Comparison of ENCODE assay signal across 12 mouse cellular contexts in the genomic region with DNA sequence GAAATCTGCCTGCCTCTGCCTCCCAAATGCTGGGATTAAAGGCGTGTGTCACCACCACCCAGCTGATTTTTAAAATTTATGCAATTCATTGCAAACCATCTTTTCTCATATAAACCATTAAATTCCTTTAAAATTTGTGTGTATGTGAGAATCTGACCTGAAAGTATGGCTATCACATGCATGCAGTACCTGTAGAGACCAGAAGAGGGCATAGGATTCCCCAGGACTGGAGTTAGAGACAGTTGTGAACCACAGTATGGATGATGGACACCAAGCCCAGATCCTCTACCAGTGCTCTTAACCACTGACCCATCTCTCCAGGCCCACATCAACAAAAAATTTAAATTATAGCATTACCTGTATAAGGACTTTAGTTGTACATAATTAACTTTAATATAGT. TPM values are rescaled to one million over a fixed set of nuclear protein-coding genes. Genes with fewer than 3 reads are reported as not detected.
DNase-seq lines count a peak whose midpoint lies in the region; ATAC-seq and TF ChIP-seq lines count a peak whose summit lies in the region.
"Had no signal": no experiment of that assay in that cellular context is flagged by ENCODE, and none has a peak within 500 bp of the region (broad histone marks: within the 10 kb centered on the region; RNA-seq: fewer than 3 reads in every experiment).

No protein-coding gene starts in this region.

- H3K36me3 ChIP-seq in heart, postnatal 0 days (replicated peaks; ENCODE audit: control insufficient read depth, insufficient read depth, low read length) = no peaks in the 10 kb centered on the region
- no peaks in the 10 kb centered on the region for H3K36me3 ChIP-seq in midbrain, postnatal 0 days (ENCODE audit: insufficient read depth, low read length)
- H3K36me3 ChIP-seq in midbrain, embryonic 16.5 days (ENCODE audit: control insufficient read depth, insufficient read depth, low read length) = no peaks in the 10 kb centered on the region
- H3K36me3 ChIP-seq: heart, embryonic 15.5 days; neural tube, embryonic 12.5 days had no signal

- no peaks in the 10 kb centered on the region for H3K27me3 ChIP-seq in heart, postnatal 0 days (ENCODE audit: control insufficient read depth, insufficient read depth, low read length)
- H3K27me3 ChIP-seq in midbrain, postnatal 0 days (ENCODE audit: insufficient read depth, low read length) = no peaks in the 10 kb centered on the region
- H3K27me3 ChIP-seq in midbrain, embryonic 16.5 days (ENCODE audit: control insufficient read depth, insufficient read depth, low read depth, low read length) = no peaks in the 10 kb centered on the region
- H3K27me3 ChIP-seq: heart, embryonic 15.5 days; neural tube, embryonic 12.5 days had no signal

- no peak for ATAC-seq in heart, postnatal 0 days (ENCODE audit: insufficient read depth, low read depth)
- ATAC-seq in midbrain, postnatal 0 days (ENCODE audit: low FRiP score) = no peak
- no peak for ATAC-seq in midbrain, embryonic 16.5 days
- no peak for ATAC-seq in erythroblast, adult 5-6 weeks (replicated peaks; ENCODE audit: low FRiP score, poor library complexity, severe bottlenecking)
- ATAC-seq in megakaryocyte, adult 5-6 weeks (ENCODE audit: poor library complexity, severe bottlenecking) = no peak

- no peak for TF ChIP-seq EP300 in heart, postnatal 0 days (IDR thresholded peaks at IDR 0.05; ENCODE audit: low read depth)

- no peak overlapping the region for H3K27ac ChIP-seq in heart, postnatal 0 days (ENCODE audit: low read depth)
- H3K27ac ChIP-seq in midbrain, postnatal 0 days (ENCODE audit: low read depth, low read length) = no peak overlapping the region
- no peak overlapping the region for H3K27ac ChIP-seq in midbrain, embryonic 16.5 days (ENCODE audit: low read length)
- H3K27ac ChIP-seq: heart, embryonic 15.5 days; neural tube, embryonic 12.5 days had no signal

- no peak for DNase-seq in heart, postnatal 0 days (ENCODE audit: low spot score)
- DNase-seq in heart, adult 9 months (ENCODE audit: low spot score in 2 of 2) = no peak
- DNase-seq in midbrain, postnatal 0 days (ENCODE audit: low spot score) = no peak
- peak; percentile 49 for DNase-seq in NIH3T3 (ENCODE audit: low read depth)
- DNase-seq: adrenal gland, postnatal 10 days; cerebellum, adult 11 months had no signal

- H3K9ac ChIP-seq in heart, postnatal 0 days (replicated peaks; ENCODE audit: low read depth, low read length) = no peak overlapping the region
- no peak overlapping the region for H3K9ac ChIP-seq in midbrain, postnatal 0 days (replicated peaks; ENCODE audit: low read length, poor library complexity, severe bottlenecking)
- H3K9ac ChIP-seq in midbrain, embryonic 16.5 days (ENCODE audit: low read depth, low read length) = no peak overlapping the region
- H3K9ac ChIP-seq: heart, embryonic 15.5 days; neural tube, embryonic 12.5 days had no signal

- TF ChIP-seq CTCF in heart, postnatal 0 days (IDR thresholded peaks at IDR 0.05; ENCODE audit: low read depth) = peak; percentile 32
- peak; percentile 66 for TF ChIP-seq CTCF in midbrain, postnatal 0 days (IDR thresholded peaks at IDR 0.05)

- 93% methylated on average over 1 of the region's 1 CpGs for WGBS in heart, postnatal 0 days
- WGBS in midbrain, postnatal 0 days = 95% methylated on average over 1 of the region's 1 CpGs
- 90% methylated on average over 1 of the region's 1 CpGs for WGBS in midbrain, embryonic 16.5 days

- H3K4me1 ChIP-seq in heart, postnatal 0 days (ENCODE audit: control insufficient read depth, insufficient read depth) = peaks cover 16% of the 10 kb centered on the region
- peaks cover 9% of the 10 kb centered on the region for H3K4me1 ChIP-seq in midbrain, postnatal 0 days (ENCODE audit: insufficient read depth, low read length)
- H3K4me1 ChIP-seq in midbrain, embryonic 16.5 days (ENCODE audit: control insufficient read depth, insufficient read depth, low read length) = peaks cover 6% of the 10 kb centered on the region; the same call in 1 of the 2 replicates

- no peaks in the 10 kb centered on the region for H3K9me3 ChIP-seq in heart, postnatal 0 days (replicated peaks; ENCODE audit: control insufficient read depth, low read length)
- H3K9me3 ChIP-seq in midbrain, postnatal 0 days (ENCODE audit: low read length) = no peaks in the 10 kb centered on the region
- no peaks in the 10 kb centered on the region for H3K9me3 ChIP-seq in midbrain, embryonic 16.5 days (replicated peaks; ENCODE audit: control insufficient read depth, low read length, poor library complexity, severe bottlenecking)
- H3K9me3 ChIP-seq: heart, embryonic 15.5 days; neural tube, embryonic 12.5 days had no signal

- no peak overlapping the region for H3K4me2 ChIP-seq in heart, postnatal 0 days (ENCODE audit: low read depth, low read length)
- H3K4me2 ChIP-seq in midbrain, postnatal 0 days (ENCODE audit: low read depth, low read length, poor library complexity, severe bottlenecking) = no peak overlapping the region
- H3K4me2 ChIP-seq in midbrain, embryonic 16.5 days (ENCODE audit: low read length) = no peak overlapping the region
- H3K4me2 ChIP-seq: heart, embryonic 15.5 days; midbrain, embryonic 11.5 days; neural tube, embryonic 12.5 days had no signal

- no peak overlapping the region for H3K4me3 ChIP-seq in heart, postnatal 0 days (ENCODE audit: low read depth, low read length)
- H3K4me3 ChIP-seq in midbrain, postnatal 0 days (ENCODE audit: low read depth, low read length) = no peak overlapping the region
- no peak overlapping the region for H3K4me3 ChIP-seq in midbrain, embryonic 16.5 days (ENCODE audit: low read depth, low read length)
- H3K4me3 ChIP-seq: heart, embryonic 15.5 days; neural tube, embryonic 12.5 days had no signal

RNA-seq across cellular contexts. Expression of a gene that starts 15.8 kb away (rescaled TPM):
- 51.1 and 77.3 TPM in 2 replicates for total RNA-seq in heart, postnatal 0 days (2014; rRNA removed; ENCODE audit: low replicate concordance)
- polyA plus RNA-seq in heart, postnatal 0 days (2015; fragmentation: Nextera tagmentation; extraction: Ambion mirVana) = 27.7 and 29.2 TPM in 2 replicates
- 54.8 and 60.8 TPM in 2 replicates for total RNA-seq in midbrain, postnatal 0 days (2014; rRNA removed)
- polyA plus RNA-seq in midbrain, postnatal 0 days (2015; fragmentation: Nextera tagmentation; extraction: Ambion mirVana) = 29.9 and 30.5 TPM in 2 replicates
- 42.3 and 52.9 TPM in 2 replicates for polyA plus RNA-seq in midbrain, embryonic 16.5 days (2015; fragmentation: Nextera tagmentation; extraction: Ambion mirVana)
- 6.7 and 13.6 TPM in 2 replicates for total RNA-seq in erythroblast, adult 5-6 weeks (2015; ENCODE audit: low replicate concordance)
- total RNA-seq in erythroblast, adult 5-6 weeks (2017; ENCODE audit: low replicate concordance) = 23.3 and 25.0 TPM in 2 replicates
- 5.7 and 8.5 TPM in 2 replicates for total RNA-seq in megakaryocyte, adult 5-6 weeks (2015)
- total RNA-seq in megakaryocyte, adult 5-6 weeks (2017) = 6.2 and 7.1 TPM in 2 replicates

RNA-seq across cellular contexts. Expression of a gene that starts 25.6 kb away (rescaled TPM):
- not detected in 2 replicates for total RNA-seq in heart, postnatal 0 days (2014; rRNA removed; ENCODE audit: low replicate concordance)
- 0.23 and 0.26 TPM in 2 replicates for polyA plus RNA-seq in heart, postnatal 0 days (2015; fragmentation: Nextera tagmentation; extraction: Ambion mirVana)
- total RNA-seq in midbrain, postnatal 0 days (2014; rRNA removed) = 17.0 and 21.0 TPM in 2 replicates
- polyA plus RNA-seq in midbrain, postnatal 0 days (2015; fragmentation: Nextera tagmentation; extraction: Ambion mirVana) = 13.3 and 13.5 TPM in 2 replicates
- 6.8 and 8.9 TPM in 2 replicates for polyA plus RNA-seq in midbrain, embryonic 16.5 days (2015; fragmentation: Nextera tagmentation; extraction: Ambion mirVana)
- not detected in 2 replicates for total RNA-seq in erythroblast, adult 5-6 weeks (2015; ENCODE audit: low replicate concordance)
- total RNA-seq in erythroblast, adult 5-6 weeks (2017; ENCODE audit: low replicate concordance) = 8.2 TPM in 1 of 2 replicates, not detected in the other
- 0.80 and 1.2 TPM in 2 replicates for total RNA-seq in megakaryocyte, adult 5-6 weeks (2015)
- total RNA-seq in megakaryocyte, adult 5-6 weeks (2017) = 0.44 TPM in 1 of 2 replicates, not detected in the other
- polyA plus RNA-seq: heart, embryonic 15.5 days had no signal
